9 mouse cellular contexts compared by ENCODE assay signal in genomic region chr16:31016169-31016568, GRCm38 (mm10).
DNase-seq lines count a peak whose midpoint lies in the region; ATAC-seq and TF ChIP-seq lines count a peak whose summit lies in the region.
"Had no signal": no experiment of that assay in that cellular context is flagged by ENCODE, and none has a peak within 500 bp of the region (broad histone marks: within the 10 kb centered on the region; RNA-seq: fewer than 3 reads in every experiment).

No protein-coding gene starts in this region.

- TF ChIP-seq CTCF in cerebellum, adult 2 months (IDR thresholded peaks at IDR 0.05; ENCODE audit: borderline replicate concordance, insufficient read depth, low read depth, low read length), result peak; percentile 30; the same call in 1 of the 2 replicates
- TF ChIP-seq CTCF in lung, embryonic 14.5 days (IDR thresholded peaks at IDR 0.05; ENCODE audit: low read depth), result peak; percentile 54
- TF ChIP-seq CTCF in embryonic fibroblast, embryonic 13.5 days (IDR thresholded peaks at IDR 0.05; ENCODE audit: borderline replicate concordance, insufficient read depth, low read length), result peak; percentile 33; the same call in 1 of the 2 replicates

- no peak overlapping the region for H3K27ac ChIP-seq in cerebellum, adult 2 months (ENCODE audit: insufficient read depth, low read length)
- H3K27ac ChIP-seq in lung, embryonic 14.5 days (ENCODE audit: low read depth), result no peak overlapping the region
- H3K27ac ChIP-seq in embryonic fibroblast, embryonic 13.5 days (ENCODE audit: insufficient read depth, low read length), result no peak overlapping the region
- no peak overlapping the region for H3K27ac ChIP-seq in midbrain, embryonic 10.5 days (replicated peaks)

- H3K4me3 ChIP-seq in cerebellum, adult 2 months (replicated peaks; ENCODE audit: insufficient read depth, low read depth, low read length), result no peak overlapping the region
- no peak overlapping the region for H3K4me3 ChIP-seq in lung, embryonic 14.5 days (ENCODE audit: low read depth, low read length)
- no peak overlapping the region for H3K4me3 ChIP-seq in embryonic fibroblast, embryonic 13.5 days (ENCODE audit: insufficient read depth, low read length)
- no peak overlapping the region for H3K4me3 ChIP-seq in midbrain, embryonic 10.5 days

- no peak for DNase-seq in cerebellum, adult 2 months
- DNase-seq in cerebellum, postnatal 4 days (ENCODE audit: low spot score in 2 of 2), result no peak
- peak; percentile 39 for DNase-seq in lung, embryonic 14.5 days
- DNase-seq in lung, postnatal 10 days, result no peak
- peak; percentile 34 for DNase-seq in thymus, postnatal 0 days (ENCODE audit: low spot score)
- DNase-seq in midbrain, embryonic 10.5 days (ENCODE audit: low spot score), result no peak

- H3K27me3 ChIP-seq in cerebellum, adult 2 months (ENCODE audit: control insufficient read depth, insufficient read depth, low read length), result no peaks in the 10 kb centered on the region
- no peaks in the 10 kb centered on the region for H3K27me3 ChIP-seq in lung, embryonic 14.5 days (ENCODE audit: insufficient read depth, low read length)
- no peaks in the 10 kb centered on the region for H3K27me3 ChIP-seq in midbrain, embryonic 10.5 days (ENCODE audit: low read depth, poor library complexity, severe bottlenecking)
- H3K27me3 ChIP-seq: Patski had no signal

- H3K4me2 ChIP-seq in lung, embryonic 14.5 days, result no peak overlapping the region

- H3K36me3 ChIP-seq in lung, embryonic 14.5 days (ENCODE audit: insufficient read depth), result no peaks in the 10 kb centered on the region
- no peaks in the 10 kb centered on the region for H3K36me3 ChIP-seq in midbrain, embryonic 10.5 days

- H3K4me1 ChIP-seq in cerebellum, adult 2 months (ENCODE audit: control insufficient read depth, insufficient read depth, low read length), result peaks cover 16% of the 10 kb centered on the region
- no peaks in the 10 kb centered on the region for H3K4me1 ChIP-seq in lung, embryonic 14.5 days (ENCODE audit: insufficient read depth)
- peaks cover 8% of the 10 kb centered on the region for H3K4me1 ChIP-seq in embryonic fibroblast, embryonic 13.5 days (ENCODE audit: control insufficient read depth, insufficient read depth, low read length)
- peaks cover 8% of the 10 kb centered on the region for H3K4me1 ChIP-seq in midbrain, embryonic 10.5 days

- TF ChIP-seq POLR2A in cerebellum, adult 2 months (IDR thresholded peaks at IDR 0.05; ENCODE audit: borderline replicate concordance, insufficient read depth, low read length), result no peak
- TF ChIP-seq POLR2A in embryonic fibroblast, embryonic 13.5 days (IDR thresholded peaks at IDR 0.05; ENCODE audit: low read depth, low read length), result no peak

- ATAC-seq in lung, embryonic 14.5 days (ENCODE audit: insufficient read depth), result no peak
- ATAC-seq in frontal cortex, adult (ENCODE audit: low TSS enrichment), result no peak
- ATAC-seq: Patski had no signal

- 78% methylated on average over 8 of the region's 8 CpGs for WGBS in cerebellum, adult 2 months
- 70% methylated on average over 8 of the region's 8 CpGs for WGBS in lung, embryonic 14.5 days
- WGBS in midbrain, embryonic 10.5 days, result 82% methylated on average over 8 of the region's 8 CpGs

- no peaks in the 10 kb centered on the region for H3K9me3 ChIP-seq in lung, embryonic 14.5 days (ENCODE audit: low read depth, low read length)
- no peaks in the 10 kb centered on the region for H3K9me3 ChIP-seq in midbrain, embryonic 10.5 days (replicated peaks)

- no peak overlapping the region for H3K9ac ChIP-seq in lung, embryonic 14.5 days

Comparison
In these comparisons a context has a peak if more than half of its experiments do, and no peak if none do; other contexts are left out.
1. DNase-seq: peak in lung, embryonic 14.5 days (single experiment) and thymus, postnatal 0 days (single experiment); none in cerebellum, adult 2 months (0 of 2), cerebellum, postnatal 4 days (0 of 2), lung, postnatal 10 days (single experiment) and midbrain, embryonic 10.5 days (single experiment).
2. Peak in every context shown above with its lines, with median percentiles within 50 percentile points of each other: CTCF ChIP-seq.